Mouse (Mus musculus) embryonic facial prominence, embryonic 12.5 days (tissue): ENCODE results near the gene Lysmd3. TPM values are rescaled to one million over a fixed set of nuclear protein-coding genes. Genes with fewer than 3 reads are reported as not detected.
A peak's percentile ranks its signal among the peaks of the same experiment; 100 is the strongest.
"Not testable (repeated sequence)": the region's sequence is repeated elsewhere in the genome, so short reads cannot be mapped to it uniquely, and the experiment has no call there.

Source experiments
- ATAC-seq: fragments of 200-750 bp; cut with Nextera tagmentation; 2 replicates; pipeline ENCODE4 v1.8.0; 2017; ENCODE audit not compliant: insufficient number of reproducible peaks, insufficient read depth, low FRiP score, low TSS enrichment
- H3K27ac ChIP-seq: fragments of 300-500 bp; sonication (generic); 2 replicates; pipeline ENCODE4 v1.5.1; 2016; ENCODE audit warnings: mild to moderate bottlenecking
- H3K27me3 ChIP-seq: fragments of 300-500 bp; sonication (generic); 2 replicates; pipeline ENCODE4 v1.6.1; 2016; ENCODE audit warnings: mild to moderate bottlenecking, moderate library complexity
- H3K36me3 ChIP-seq: fragments of 300-500 bp; sonication (generic); 2 replicates; pipeline ENCODE4 v1.6.1; 2016; ENCODE audit warnings: mild to moderate bottlenecking
- H3K4me1 ChIP-seq: fragments of 300-500 bp; sonication (generic); 2 replicates; pipeline ENCODE4 v1.6.1; 2016
- H3K4me2 ChIP-seq: fragments of 300-500 bp; sonication (generic); replicated peaks from 2 replicates; pipeline ENCODE4 v1.6.1; 2016; ENCODE audit warnings: mild to moderate bottlenecking, moderate library complexity
- H3K4me3 ChIP-seq: fragments of 300-500 bp; sonication (generic); 2 replicates; pipeline ENCODE4 v1.5.1; 2016; ENCODE audit warnings: mild to moderate bottlenecking
- H3K9ac ChIP-seq: fragments of 300-500 bp; sonication (generic); 2 replicates; pipeline ENCODE4 v1.6.1; 2016; ENCODE audit warnings: mild to moderate bottlenecking, moderate library complexity
- H3K9me3 ChIP-seq: fragments of 300-500 bp; sonication (generic); 2 replicates; pipeline ENCODE4 v1.6.1; 2016; ENCODE audit warnings: mild to moderate bottlenecking, moderate library complexity
- WGBS: fragments of 180-500 bp; shearing (Covaris S2); methylation state at CpG from one replicate; pipeline ENCODE4 v1.1.7; 2016; 5-methylcytosine and 5-hydroxymethylcytosine counted together
- polyA plus RNA-seq: library from polyadenylated mRNA; unstranded; fragments of >200 nt; fragmentation: Nextera tagmentation; extraction: Ambion mirVana; gene quantifications from 2 replicates; pipeline ENCODE4 v1.2.1, GENCODE M21; 2016

Lysmd3 gene
- polyA plus RNA-seq: 28.2 and 33.0 TPM in 2 replicates

- H3K9ac ChIP-seq: peak within 1 kb of the TSS; percentile 59
- peaks cover 10% of the 10 kb centered on the region; the same call in 1 of the 2 replicates for H3K4me1 ChIP-seq
- H3K9me3 ChIP-seq: no peaks in the 10 kb centered on the region
- peak within 1 kb of the TSS; percentile 62 for H3K4me3 ChIP-seq
- H3K27me3 ChIP-seq: no peaks in the 10 kb centered on the region
- peak; percentile 98 for ATAC-seq
- H3K4me2 ChIP-seq: peak within 1 kb of the TSS; percentile 64
- peak within 1 kb of the TSS; percentile 87 for H3K27ac ChIP-seq
- H3K36me3 ChIP-seq: no peaks in the 10 kb centered on the region
- WGBS: under 1% methylated on average over 72 of the region's 73 CpGs
Measured at GRCm38 (mm10) chr13:81657351-81658052, at the start of gene Lysmd3. Gene Lysmd3 (plus strand): TSS chr13:81657663.

GRCm38 (mm10) chr13:81610349-81610748 is 47.1 kb upstream of the Lysmd3 start:
- WGBS: 84% methylated on average over 4 of the region's 4 CpGs
- Histone ChIP-seq H3K4me1 (no peaks in the 10 kb centered on the region), H3K4me3 (no peak overlapping the region), H3K4me2 (no peak overlapping the region), H3K27me3 (no peaks in the 10 kb centered on the region), H3K36me3 (no peaks in the 10 kb centered on the region), H3K27ac (no peak overlapping the region), H3K9ac (no peak overlapping the region), H3K9me3 (no peaks in the 10 kb centered on the region)
- no peak for ATAC-seq

- H3K27ac ChIP-seq, H3K4me2 ChIP-seq, ATAC-seq: not testable (repeated sequence)
Measured at GRCm38 (mm10) chr13:81627861-81628260, 29.6 kb upstream of the Lysmd3 start.

GRCm38 (mm10) chr13:81628631-81629190 is 28.8 kb upstream of the Lysmd3 start:
- no peak overlapping the region for H3K4me3 ChIP-seq
- H3K9me3 ChIP-seq: no peaks in the 10 kb centered on the region
- H3K27me3 ChIP-seq: peaks cover 13% of the 10 kb centered on the region
- no peak overlapping the region for H3K9ac ChIP-seq
- H3K4me1 ChIP-seq: 0 out of 2 replicates have a peak, but pooled peaks cover 7% of the 10 kb centered on the region
- no peaks in the 10 kb centered on the region for H3K36me3 ChIP-seq
- H3K27ac ChIP-seq: no peak overlapping the region
- ATAC-seq: no peak
- 45% methylated on average over 2 of the region's 2 CpGs for WGBS
- no peak overlapping the region for H3K4me2 ChIP-seq

More at GRCm38 (mm10) chr13:81627861-81628260, 29.6 kb upstream of the Lysmd3 start:
- H3K27me3 ChIP-seq, H3K9ac ChIP-seq, H3K9me3 ChIP-seq, H3K4me3 ChIP-seq, H3K36me3 ChIP-seq, H3K4me1 ChIP-seq: not testable (repeated sequence)
- 92% methylated on average over 1 of the region's 1 CpGs for WGBS

- Histone ChIP-seq H3K4me2 (no peak overlapping the region), H3K4me3 (no peak overlapping the region), H3K9me3 (no peaks in the 10 kb centered on the region), H3K27ac (no peak overlapping the region), H3K36me3 (no peaks in the 10 kb centered on the region), H3K4me1 (0 out of 2 replicates have a peak, but pooled peaks cover 7% of the 10 kb centered on the region), H3K27me3 (peaks cover 18% of the 10 kb centered on the region), H3K9ac (no peak overlapping the region)
- ATAC-seq: peak; percentile 58; the same call in 1 of the 2 replicates
- WGBS: 55% methylated on average over 3 of the region's 3 CpGs
Measured at GRCm38 (mm10) chr13:81629395-81629794, 28.1 kb upstream of the Lysmd3 start.

- no peak for ATAC-seq
- H3K36me3 ChIP-seq: no peaks in the 10 kb centered on the region
- WGBS: 35% methylated on average over 5 of the region's 5 CpGs
- H3K9me3 ChIP-seq: no peaks in the 10 kb centered on the region
- H3K9ac ChIP-seq: no peak overlapping the region
- 0 out of 2 replicates have a peak, but pooled peaks cover 7% of the 10 kb centered on the region for H3K4me1 ChIP-seq
- peaks cover 20% of the 10 kb centered on the region for H3K27me3 ChIP-seq
- no peak overlapping the region for H3K4me3 ChIP-seq
- no peak overlapping the region for H3K27ac ChIP-seq
- no peak overlapping the region for H3K4me2 ChIP-seq
Measured at GRCm38 (mm10) chr13:81630566-81630965, 26.9 kb upstream of the Lysmd3 start.

- H3K36me3 ChIP-seq: no peaks in the 10 kb centered on the region
- no peaks in the 10 kb centered on the region for H3K9me3 ChIP-seq
- H3K4me1 ChIP-seq: 0 out of 2 replicates have a peak, but pooled peaks cover 7% of the 10 kb centered on the region
- H3K27me3 ChIP-seq: peaks cover 20% of the 10 kb centered on the region
- H3K4me2 ChIP-seq: peak within 1 kb of the TSS; percentile 80
- no peak within 1 kb of the TSS for H3K27ac ChIP-seq
- H3K4me3 ChIP-seq: peak within 1 kb of the TSS; percentile 46
- peak within 1 kb of the TSS; percentile 25 for H3K9ac ChIP-seq
- WGBS: under 1% methylated on average over 42 of the region's 42 CpGs
- peak; percentile 96 for ATAC-seq
Measured at GRCm38 (mm10) chr13:81632720-81633415, 24.6 kb upstream of the Lysmd3 start, which contains the start of gene Adgrv1. Gene Adgrv1 (minus strand): TSS chr13:81633154.

GRCm38 (mm10) chr13:81639624-81640023 is 17.8 kb upstream of the Lysmd3 start:
- Histone ChIP-seq H3K27me3 (no peaks in the 10 kb centered on the region), H3K4me2 (no peak overlapping the region), H3K9me3 (no peaks in the 10 kb centered on the region), H3K9ac (no peak overlapping the region), H3K36me3 (no peaks in the 10 kb centered on the region), H3K27ac (no peak overlapping the region), H3K4me3 (no peak overlapping the region), H3K4me1 (peaks cover 4% of the 10 kb centered on the region; the same call in 1 of the 2 replicates)
- WGBS: 22% methylated on average over 4 of the region's 4 CpGs
- no peak; the same call in 1 of the 2 replicates for ATAC-seq

GRCm38 (mm10) chr13:81640881-81641280 is 16.6 kb upstream of the Lysmd3 start:
- Histone ChIP-seq H3K27me3 (no peaks in the 10 kb centered on the region), H3K36me3 (no peaks in the 10 kb centered on the region), H3K9me3 (no peaks in the 10 kb centered on the region), H3K4me1 (peaks cover 4% of the 10 kb centered on the region; the same call in 1 of the 2 replicates), H3K4me2 (no peak overlapping the region), H3K9ac (no peak overlapping the region), H3K4me3 (no peak overlapping the region), H3K27ac (peak overlapping the region; percentile 84; the same call in 1 of the 2 replicates)
- ATAC-seq: no peak
- WGBS: 17% methylated on average over 6 of the region's 6 CpGs

- Histone ChIP-seq H3K27me3 (no peaks in the 10 kb centered on the region), H3K27ac (peak overlapping the region; percentile 84), H3K36me3 (no peaks in the 10 kb centered on the region), H3K9ac (no peak overlapping the region), H3K4me3 (no peak overlapping the region), H3K4me2 (peak overlapping the region; percentile 30; the same call in 1 of the 2 replicates), H3K9me3 (no peaks in the 10 kb centered on the region), H3K4me1 (peaks cover 4% of the 10 kb centered on the region; the same call in 1 of the 2 replicates)
- peak; percentile 72 for ATAC-seq
- WGBS: 8% methylated on average over 8 of the region's 8 CpGs
Measured at GRCm38 (mm10) chr13:81641289-81642045, 16.0 kb upstream of the Lysmd3 start.
